Mouse (Mus musculus) brain, embryonic 14.5 days (tissue): ENCODE measurements at regions not wholly inside any gene's neighbourhood (a gene's known extent, or its start where the extent isn't known, plus 50 kb on each side); places are given as distances from the start of the nearest gene placed in this dataset.

Experiments
- DNase-seq: peaks from one replicate; pipeline ENCODE4 v3.0.0-alpha.2; 2011; ENCODE audit warnings: low read depth
- CTCF ChIP-seq: fragments of 200-500 bp; IDR thresholded peaks from 2 replicates; pipeline ENCODE4 v1.5.1; 2012; ENCODE audit warnings: inconsistent platforms, mild to moderate bottlenecking, moderate library complexity, borderline replicate concordance; ENCODE audit not compliant: insufficient read depth, insufficient read length; ENCODE audit errors: extremely low read depth
- POLR2A ChIP-seq: fragments of 200-500 bp; IDR thresholded peaks from 2 replicates; pipeline ENCODE4 v1.6.1; 2012; ENCODE audit warnings: mild to moderate bottlenecking, inconsistent platforms, borderline replicate concordance; ENCODE audit not compliant: poor library complexity, insufficient read depth, insufficient read length, severe bottlenecking; ENCODE audit errors: extremely low read depth

- TF ChIP-seq POLR2A (no peak), CTCF (no peak)
- no peak for DNase-seq
Observed at GRCm38 (mm10) chr9:17642513-17642912, 649.4 kb upstream of the Chordc1 start.

- TF ChIP-seq POLR2A (no peak), CTCF (no peak)
- no peak for DNase-seq
Observed at GRCm38 (mm10) chr9:17645882-17646626, 645.9 kb upstream of the Chordc1 start.

GRCm38 (mm10) chr9:17653818-17654217 lies 638.1 kb upstream of the Chordc1 start:
- no peak for TF ChIP-seq CTCF
- TF ChIP-seq POLR2A: no peak
- DNase-seq: no peak

- TF ChIP-seq POLR2A (no peak), CTCF (no peak)
- DNase-seq: peak; percentile 60
Observed at GRCm38 (mm10) chr9:17664113-17664512, 627.8 kb upstream of the Chordc1 start.

DNA sequence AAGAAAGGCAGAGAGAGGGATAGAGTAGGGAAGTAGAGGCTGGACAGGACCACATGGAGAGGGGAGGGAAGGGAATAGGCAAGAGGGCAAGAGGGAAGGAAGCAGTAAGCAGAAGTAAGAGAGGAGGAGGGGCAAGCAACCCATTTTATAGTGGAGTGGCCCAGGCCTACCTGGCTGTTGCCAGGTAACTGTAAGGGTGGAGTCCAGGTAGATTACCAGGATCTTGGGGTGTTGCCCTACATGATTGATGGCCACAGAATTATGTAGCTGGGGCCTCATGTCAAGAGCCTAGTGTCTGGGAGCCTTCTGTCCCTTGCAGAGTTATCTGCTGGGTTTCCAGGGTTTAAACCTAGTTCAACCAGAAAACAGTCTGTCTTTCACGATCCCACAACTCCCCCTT lies 623.7 kb upstream of the Chordc1 start:
- no peak for DNase-seq
- TF ChIP-seq CTCF (no peak), POLR2A (no peak)

GRCm38 (mm10) chr9:17675519-17675918 lies 616.4 kb upstream of the Chordc1 start:
- TF ChIP-seq POLR2A (no peak), CTCF (no peak)

More at GRCm38 (mm10) chr9:17675519-17675918, 616.4 kb upstream of the Chordc1 start:
- DNase-seq: no peak
